Mouse (Mus musculus): ENCODE data around the gene Park7. TPM values are rescaled to one million over a fixed set of nuclear protein-coding genes. Genes with fewer than 3 reads are reported as not detected.

Gene Park7
- total and polyA plus RNA-seq, 3 experiments, result 337 to 555 (median 495) TPM

DNA sequence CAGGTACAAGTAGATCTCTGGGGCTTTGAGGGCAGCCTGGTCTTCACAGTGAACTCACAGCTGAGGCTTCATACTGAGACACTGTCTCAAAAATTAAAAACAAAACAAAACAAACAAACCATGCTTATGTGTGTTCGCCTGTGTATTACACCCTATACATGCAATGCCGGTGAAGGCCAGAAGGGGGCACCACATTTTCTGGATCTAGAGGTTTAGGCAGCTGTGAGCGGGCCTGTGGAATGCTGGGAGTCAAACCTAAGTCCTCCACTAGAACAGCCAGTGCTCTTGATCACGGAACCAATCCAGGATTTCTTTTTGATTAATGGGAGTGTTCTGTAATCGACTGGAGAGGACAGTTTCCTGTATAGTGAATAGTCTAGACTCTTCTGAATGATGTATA, 11.7 kb upstream of the Park7 start:
- Histone ChIP-seq H3K4me1 (ENCODE audit: control insufficient read depth in 1 of 2, insufficient read depth in 2 of 2) (peaks cover 12 to 26% of the 10 kb centered on the region in 2 experiments), H3K9me3 (replicated peaks; ENCODE audit: low read length) (peaks cover 3% of the 10 kb centered on the region), H3K27me3 (replicated peaks) (peaks cover 2% of the 10 kb centered on the region), H3K4me3 (replicated peaks in 1 of 3; ENCODE audit: low read depth in 2 of 3, low read length in 2 of 3, poor library complexity in 1 of 3) (no peak overlapping the region), H3K27ac (ENCODE audit: insufficient read depth, low read depth) (no peak overlapping the region), H3K9ac (ENCODE audit: insufficient read depth, low read depth) (no peak overlapping the region), H3K79me2 (replicated peaks; ENCODE audit: control insufficient read depth, extremely low read depth, insufficient read depth, poor library complexity, severe bottlenecking) (no peaks in the 10 kb centered on the region), H3K36me3 (replicated peaks in 1 of 2; ENCODE audit: control insufficient read depth in 1 of 2, insufficient read depth in 1 of 2, low read length in 1 of 2) (no peaks in the 10 kb centered on the region), H3K4me2 (ENCODE audit: insufficient read depth, low read depth, poor library complexity, severe bottlenecking) (no peak overlapping the region)
- TF ChIP-seq USF1 (IDR thresholded peaks at IDR 0.05; ENCODE audit: low read depth, low read length) (no peak), TCF12 (IDR thresholded peaks at IDR 0.05; ENCODE audit: low read depth, low read length) (no peak), RAD21 (IDR thresholded peaks at IDR 0.05; ENCODE audit: low read depth, low read length) (no peak; the same call in 1 of the 2 replicates), E2F4 (IDR thresholded peaks at IDR 0.05; ENCODE audit: insufficient replicate concordance, low read depth, low read length) (no peak), RCOR1 (conservative IDR thresholded peaks at IDR 0.05; ENCODE audit: low read depth, low read length) (no peak), CTCF (conservative IDR thresholded peaks at IDR 0.05 in 1 of 2, IDR thresholded peaks at IDR 0.05 in 1 of 2; ENCODE audit: low read depth in 2 of 2, low read length in 2 of 2) (peak; percentile 57 to 61), MXI1 (IDR thresholded peaks at IDR 0.05; ENCODE audit: low read depth, low read length) (no peak), MYC (IDR thresholded peaks at IDR 0.05; ENCODE audit: low read depth, low read length) (no peak), EP300 (IDR thresholded peaks at IDR 0.05; ENCODE audit: low read length) (no peak), SMC3 (IDR thresholded peaks at IDR 0.05; ENCODE audit: low read depth, low read length) (peak; percentile 41)
- dilution Hi-C loops (cut with MboI; ENCODE audit: extremely low pct_ligation_motif_present, extremely low pct_unique_long_range_greater_than_20kb, low sequenced_read_pairs), result no loop called here
- peak; percentile 58 for DNase-seq (ENCODE audit: extremely low read depth)
- in situ Hi-C loops (cut with MboI; ENCODE audit: low pct_ligation_motif_present, low pct_unique_long_range_greater_than_20kb, low sequenced_read_pairs), result no loop called here

DNA sequence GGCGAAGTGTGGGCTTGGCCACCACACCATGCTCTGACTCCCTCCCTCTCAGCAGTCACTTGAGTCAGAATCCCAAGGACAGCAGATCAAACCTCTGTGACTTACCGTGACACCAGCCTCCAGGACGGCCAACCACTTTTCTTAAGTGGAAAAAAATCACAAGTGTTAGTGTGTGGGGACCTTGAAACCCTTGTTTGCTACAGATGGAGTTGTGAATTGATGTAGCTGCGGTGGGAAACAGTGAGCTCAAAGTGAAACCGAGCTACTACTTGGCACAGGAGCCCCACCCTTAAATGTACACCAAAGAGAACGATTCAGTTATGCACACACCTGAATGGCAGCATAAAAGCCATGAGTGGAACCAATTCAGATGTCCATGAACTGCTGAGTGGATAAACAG, 10.7 kb upstream of the Park7 start:
- no peak overlapping the region for H3K9ac ChIP-seq (ENCODE audit: insufficient read depth, low read depth)
- no peaks in the 10 kb centered on the region for H3K79me2 ChIP-seq (replicated peaks; ENCODE audit: control insufficient read depth, extremely low read depth, insufficient read depth, poor library complexity, severe bottlenecking)
- H3K27me3 ChIP-seq (replicated peaks), result peaks cover 2% of the 10 kb centered on the region
- peaks cover 12 to 26% of the 10 kb centered on the region in 2 experiments for H3K4me1 ChIP-seq (ENCODE audit: control insufficient read depth in 1 of 2, insufficient read depth in 2 of 2)
- no peak overlapping the region for H3K27ac ChIP-seq (ENCODE audit: insufficient read depth, low read depth)
- H3K9me3 ChIP-seq (replicated peaks; ENCODE audit: low read length), result peaks cover 3% of the 10 kb centered on the region
- H3K4me2 ChIP-seq (ENCODE audit: insufficient read depth, low read depth, poor library complexity, severe bottlenecking), result no peak overlapping the region
- in situ Hi-C loops (cut with MboI; ENCODE audit: low pct_ligation_motif_present, low pct_unique_long_range_greater_than_20kb, low sequenced_read_pairs) (no loop called here), dilution Hi-C loops (cut with MboI; ENCODE audit: extremely low pct_ligation_motif_present, extremely low pct_unique_long_range_greater_than_20kb, low sequenced_read_pairs) (no loop called here)
- no peaks in the 10 kb centered on the region for H3K36me3 ChIP-seq (replicated peaks in 1 of 2; ENCODE audit: control insufficient read depth in 1 of 2, insufficient read depth in 1 of 2, low read length in 1 of 2)
- H3K4me3 ChIP-seq (replicated peaks in 1 of 3; ENCODE audit: low read depth in 2 of 3, low read length in 2 of 3, poor library complexity in 1 of 3), result no peak overlapping the region
- no peak for DNase-seq (ENCODE audit: extremely low read depth)
- TF ChIP-seq ZMIZ1 (IDR thresholded peaks at IDR 0.05; ENCODE audit: low read depth, low read length) (no peak), JUN (IDR thresholded peaks at IDR 0.05; ENCODE audit: insufficient read depth, low read depth, low read length) (0 out of 2 replicates have a peak, but pooled peaks have one; percentile 7), NELFE (IDR thresholded peaks at IDR 0.05; ENCODE audit: low read depth, low read length) (no peak)

- H3K36me3 ChIP-seq (replicated peaks in 1 of 2; ENCODE audit: control insufficient read depth in 1 of 2, insufficient read depth in 1 of 2, low read length in 1 of 2), result no peaks in the 10 kb centered on the region
- in situ Hi-C loops (cut with MboI; ENCODE audit: low pct_ligation_motif_present, low pct_unique_long_range_greater_than_20kb, low sequenced_read_pairs) (no loop called here), dilution Hi-C loops (cut with MboI; ENCODE audit: extremely low pct_ligation_motif_present, extremely low pct_unique_long_range_greater_than_20kb, low sequenced_read_pairs) (no loop called here)
- TF ChIP-seq PAX5 (IDR thresholded peaks at IDR 0.05; ENCODE audit: low read length), result no peak
- TF ChIP-seq MAZ (IDR thresholded peaks at IDR 0.05; ENCODE audit: low read depth, low read length), result no peak
- TF ChIP-seq CHD2 (IDR thresholded peaks at IDR 0.05; ENCODE audit: low read length), result no peak
- no peak for TF ChIP-seq E2F4 (IDR thresholded peaks at IDR 0.05; ENCODE audit: insufficient replicate concordance, low read depth, low read length)
- no peak for TF ChIP-seq UBTF (IDR thresholded peaks at IDR 0.05; ENCODE audit: low read depth, low read length)
- no peak for TF ChIP-seq POLR2AphosphoS2 (IDR thresholded peaks at IDR 0.05; ENCODE audit: low read depth, low read length)
- no peak for TF ChIP-seq CTCF (conservative IDR thresholded peaks at IDR 0.05 in 1 of 2, IDR thresholded peaks at IDR 0.05 in 1 of 2; ENCODE audit: low read depth in 2 of 2, low read length in 2 of 2)
- TF ChIP-seq IRF4 (IDR thresholded peaks at IDR 0.05; ENCODE audit: low read depth, low read length), result no peak
- TF ChIP-seq ZKSCAN1 (IDR thresholded peaks at IDR 0.05; ENCODE audit: borderline replicate concordance, low read depth, low read length), result no peak
- TF ChIP-seq RCOR1 (conservative IDR thresholded peaks at IDR 0.05; ENCODE audit: low read depth, low read length), result no peak
- TF ChIP-seq USF2 (conservative IDR thresholded peaks at IDR 0.05; ENCODE audit: low read depth, low read length), result no peak
- TF ChIP-seq MYC (IDR thresholded peaks at IDR 0.05; ENCODE audit: low read depth, low read length), result no peak
- TF ChIP-seq JUN (IDR thresholded peaks at IDR 0.05; ENCODE audit: insufficient read depth, low read depth, low read length), result no peak
- no peak for TF ChIP-seq RAD21 (IDR thresholded peaks at IDR 0.05; ENCODE audit: low read depth, low read length)
- TF ChIP-seq ZMIZ1 (IDR thresholded peaks at IDR 0.05; ENCODE audit: low read depth, low read length), result no peak
- TF ChIP-seq MEF2A (IDR thresholded peaks at IDR 0.05; ENCODE audit: borderline replicate concordance, low read depth, low read length), result no peak
- TF ChIP-seq SMC3 (IDR thresholded peaks at IDR 0.05; ENCODE audit: low read depth, low read length), result no peak
- TF ChIP-seq POLR2A (IDR thresholded peaks at IDR 0.05; ENCODE audit: low read depth, low read length), result no peak
- no peak for TF ChIP-seq TCF12 (IDR thresholded peaks at IDR 0.05; ENCODE audit: low read depth, low read length)
- no peak overlapping the region for H3K4me3 ChIP-seq (replicated peaks in 1 of 3; ENCODE audit: low read depth in 2 of 3, low read length in 2 of 3, poor library complexity in 1 of 3)
- no peaks in the 10 kb centered on the region for H3K27me3 ChIP-seq (replicated peaks)
- H3K27ac ChIP-seq (ENCODE audit: insufficient read depth, low read depth), result no peak overlapping the region
- no peak overlapping the region for H3K4me2 ChIP-seq (ENCODE audit: insufficient read depth, low read depth, poor library complexity, severe bottlenecking)
- H3K4me1 ChIP-seq (ENCODE audit: control insufficient read depth in 1 of 2, insufficient read depth in 2 of 2), result peaks cover 12 to 26% of the 10 kb centered on the region in 2 experiments
- no peak overlapping the region for H3K9ac ChIP-seq (ENCODE audit: insufficient read depth, low read depth)
- no peaks in the 10 kb centered on the region for H3K79me2 ChIP-seq (replicated peaks; ENCODE audit: control insufficient read depth, extremely low read depth, insufficient read depth, poor library complexity, severe bottlenecking)
- no peak for DNase-seq (ENCODE audit: extremely low read depth)
- H3K9me3 ChIP-seq (replicated peaks; ENCODE audit: low read length), result peaks cover 3% of the 10 kb centered on the region
Measured at GRCm38 (mm10) chr4:150924308-150924707, 10.1 kb upstream of the Park7 start.

Data from CH12.LX (cell line).